Mouse (Mus musculus): Measurements from ENCODE around the gene Gabarap. TPM values are rescaled to one million over a fixed set of nuclear protein-coding genes. Genes with fewer than 3 reads are reported as not detected.
"Not testable (repeated sequence)": the region's sequence is repeated elsewhere in the genome, so short reads cannot be mapped to it uniquely, and the experiment has no call there.

Gene Gabarap
- total RNA-seq, 4 experiments from 2014 or later = 232 to 255 (median 246) TPM

DNA sequence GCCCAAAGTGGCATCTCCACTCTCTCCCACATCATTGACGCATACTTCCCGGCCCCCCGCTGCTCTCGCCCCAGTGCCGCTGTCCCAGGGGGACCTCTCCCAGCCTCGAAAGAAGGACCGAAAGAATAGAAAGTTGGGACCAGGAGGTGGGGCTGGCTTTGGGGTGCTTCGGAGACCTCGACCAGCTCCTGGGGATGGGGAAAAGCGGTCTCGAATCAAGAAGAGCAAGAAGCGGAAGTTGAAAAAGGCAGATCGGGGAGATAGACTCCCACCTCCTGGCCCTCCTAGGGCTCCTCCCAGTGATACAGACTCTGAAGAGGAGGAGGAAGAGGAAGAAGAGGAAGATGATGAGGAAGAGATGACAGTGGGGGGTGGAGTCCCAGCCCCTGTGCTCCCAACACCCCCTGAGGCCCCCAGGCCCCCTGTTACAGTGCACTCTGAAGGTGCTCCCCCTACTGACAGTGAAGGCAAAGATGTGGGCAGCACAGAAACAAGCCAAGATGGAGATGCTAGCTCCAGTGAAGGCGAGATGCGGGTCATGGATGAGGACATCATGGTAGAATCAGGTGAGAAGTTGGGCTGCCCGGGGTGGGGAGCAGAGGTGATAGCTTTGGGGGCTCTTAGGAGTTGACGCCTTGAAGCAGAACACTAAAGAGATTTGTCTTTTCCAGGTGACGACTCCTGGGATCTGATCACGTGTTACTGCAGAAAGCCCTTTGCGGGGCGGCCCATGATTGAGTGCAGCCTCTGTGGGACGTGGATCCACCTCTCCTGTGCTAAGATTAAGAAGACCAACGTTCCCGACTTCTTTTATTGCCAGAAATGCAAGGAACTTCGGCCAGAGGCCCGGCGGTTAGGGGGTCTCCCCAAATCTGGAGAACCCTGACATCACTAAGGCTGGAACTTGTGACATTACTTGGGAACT, 7.9 kb downstream of the Gabarap start:
- DNase-seq (ENCODE audit: low spot score in 2 of 2) = no peak

DNA sequence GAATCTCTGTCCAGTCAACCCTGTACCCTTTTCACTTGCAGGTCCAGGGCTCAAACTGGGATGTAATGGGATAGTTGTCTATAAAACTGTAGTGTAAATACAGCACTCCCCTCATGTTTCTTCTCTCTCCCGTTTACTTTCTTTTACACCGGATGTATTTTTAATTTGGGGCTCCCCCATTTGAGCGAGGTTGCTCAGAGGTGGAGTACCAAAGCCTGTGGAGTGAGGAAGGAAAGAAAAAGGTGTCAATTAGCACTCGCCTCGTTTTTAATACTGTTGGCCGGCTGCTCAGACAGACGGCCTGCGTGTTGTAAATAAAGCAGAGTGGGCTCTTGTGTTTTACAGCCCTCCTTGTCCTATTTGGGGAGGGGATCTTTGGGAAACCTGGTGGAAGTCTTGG, 8.7 kb downstream of the Gabarap start:
- no peak for DNase-seq (ENCODE audit: low spot score in 2 of 2)

GRCm38 (mm10) chr11:70000396-70000898, 9.5 kb downstream of the Gabarap start, which contains the start of gene Dvl2:
Gene Dvl2, plus strand, starts transcription at chr11:70000595.
- DNase-seq (ENCODE audit: low spot score in 2 of 2) = peak; percentile 89 to 92

DNA sequence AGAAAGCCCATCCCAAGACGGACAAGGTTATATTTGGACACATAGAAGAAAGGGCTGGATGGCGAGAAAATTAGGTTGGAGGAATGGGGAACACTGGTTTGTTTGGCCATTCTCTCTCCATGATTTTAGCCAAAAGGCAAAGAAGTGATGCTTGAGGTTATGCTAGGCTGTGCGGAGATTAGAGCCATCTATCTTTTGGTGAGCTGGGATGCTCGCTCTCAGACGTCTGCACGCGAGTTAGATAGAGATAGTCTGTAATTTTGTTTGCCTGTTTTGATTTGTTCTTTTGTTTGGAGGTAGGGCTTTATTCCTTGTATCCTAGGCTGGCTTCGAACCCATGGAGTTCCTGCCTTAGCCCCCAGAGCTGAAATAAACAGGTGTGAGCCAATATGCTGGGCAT, 10.2 kb downstream of the Gabarap start:
- DNase-seq (ENCODE audit: low spot score in 2 of 2) = no peak

DNA sequence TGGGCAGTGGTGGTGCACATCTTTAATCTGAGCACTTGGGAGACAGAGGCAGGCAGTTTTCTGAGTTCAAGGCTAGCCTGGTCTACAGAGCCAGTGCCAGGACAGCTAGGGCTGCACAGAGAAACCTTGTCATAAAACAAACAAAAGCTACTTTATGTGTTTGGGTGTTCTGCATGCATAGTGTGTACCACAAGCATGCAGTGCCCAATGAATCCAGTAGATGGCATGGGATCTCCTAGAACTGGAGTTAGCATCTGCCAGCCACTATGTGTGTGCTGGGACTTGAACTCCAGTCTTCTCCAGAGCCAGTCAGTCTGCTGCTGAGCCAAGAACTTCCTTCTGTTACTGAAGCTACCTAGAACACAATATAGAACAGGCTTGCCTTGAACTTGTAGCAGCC, 10.9 kb downstream of the Gabarap start:
- no peak for DNase-seq (ENCODE audit: low spot score in 2 of 2)

DNA sequence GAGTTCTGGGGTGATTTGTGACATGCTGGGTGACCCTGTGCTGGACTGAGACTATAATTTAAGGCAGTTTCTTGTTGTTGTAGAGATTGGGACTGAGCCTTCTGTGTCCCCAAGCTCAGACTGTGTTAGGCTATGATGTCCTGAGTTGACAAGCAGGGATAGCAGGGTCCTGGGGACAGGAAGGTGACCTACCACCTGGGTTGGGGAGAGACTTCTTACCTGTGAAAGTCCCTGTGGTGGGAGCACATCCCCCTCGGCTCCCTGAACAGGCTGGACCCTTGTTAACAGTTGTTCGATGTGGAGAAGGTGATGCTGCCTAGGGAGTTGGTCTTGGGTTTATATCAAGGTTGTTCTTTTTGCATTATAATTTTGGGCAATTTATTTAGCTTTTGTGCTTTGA, 11.5 kb downstream of the Gabarap start:
- DNase-seq (ENCODE audit: low spot score in 2 of 2) = no peak

GRCm38 (mm10) chr11:70005521-70005920, 14.6 kb downstream of the Gabarap start:
- DNase-seq (ENCODE audit: low spot score in 2 of 2) = no peak

- no peak for DNase-seq (ENCODE audit: low spot score in 2 of 2)
Observed at GRCm38 (mm10) chr11:70010033-70010432, 19.1 kb downstream of the Gabarap start.

GRCm38 (mm10) chr11:70010548-70010947, 19.6 kb downstream of the Gabarap start:
- DNase-seq (ENCODE audit: low spot score in 2 of 2) = no peak

DNA sequence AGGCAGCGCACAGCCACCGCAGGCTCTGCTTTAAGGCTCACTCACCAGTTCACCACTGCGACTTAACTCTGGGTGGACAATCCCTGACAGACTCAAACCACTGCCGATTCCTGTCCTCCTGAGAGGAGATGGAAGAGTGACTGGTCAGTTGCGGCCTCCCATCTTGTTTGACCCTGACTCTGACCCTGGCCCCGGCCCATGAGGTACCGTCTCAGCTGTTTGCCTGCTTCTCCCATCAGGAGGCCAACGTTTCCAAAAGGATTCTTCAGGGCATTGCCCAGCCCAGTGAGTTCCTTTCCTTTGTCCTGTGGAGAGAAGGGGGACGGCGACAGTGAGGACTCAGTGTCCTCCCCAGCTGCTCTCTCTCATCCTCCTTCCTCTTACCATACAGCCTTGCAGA, 20.0 kb downstream of the Gabarap start:
- no peak for DNase-seq (ENCODE audit: low spot score in 2 of 2)

DNA sequence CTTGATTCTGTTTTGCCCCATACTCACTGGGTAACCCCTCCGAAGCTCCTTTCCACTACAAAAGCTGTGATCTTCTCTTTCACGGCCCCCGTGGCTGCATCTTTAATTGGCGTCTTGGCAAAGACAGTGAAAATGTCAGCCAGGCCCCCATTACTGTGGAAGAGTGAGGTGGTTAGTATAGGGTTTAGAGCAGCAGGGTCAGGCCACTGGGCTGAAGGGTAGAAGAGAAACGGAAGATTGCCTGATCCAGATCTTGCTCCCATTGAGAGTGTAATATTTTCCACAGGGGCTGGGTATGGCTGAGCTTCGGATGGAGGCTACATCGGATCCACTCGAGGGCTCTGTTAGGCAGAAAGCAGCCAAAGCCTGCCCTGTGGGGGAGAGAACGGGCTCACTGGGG, 22.0 kb downstream of the Gabarap start:
- DNase-seq (ENCODE audit: low spot score in 2 of 2) = no peak

GRCm38 (mm10) chr11:70013408-70013807, 22.5 kb downstream of the Gabarap start:
- DNase-seq (ENCODE audit: low spot score in 2 of 2) = no peak

GRCm38 (mm10) chr11:70014051-70014450, 23.1 kb downstream of the Gabarap start:
- DNase-seq (ENCODE audit: low spot score in 2 of 2) = no peak

DNA sequence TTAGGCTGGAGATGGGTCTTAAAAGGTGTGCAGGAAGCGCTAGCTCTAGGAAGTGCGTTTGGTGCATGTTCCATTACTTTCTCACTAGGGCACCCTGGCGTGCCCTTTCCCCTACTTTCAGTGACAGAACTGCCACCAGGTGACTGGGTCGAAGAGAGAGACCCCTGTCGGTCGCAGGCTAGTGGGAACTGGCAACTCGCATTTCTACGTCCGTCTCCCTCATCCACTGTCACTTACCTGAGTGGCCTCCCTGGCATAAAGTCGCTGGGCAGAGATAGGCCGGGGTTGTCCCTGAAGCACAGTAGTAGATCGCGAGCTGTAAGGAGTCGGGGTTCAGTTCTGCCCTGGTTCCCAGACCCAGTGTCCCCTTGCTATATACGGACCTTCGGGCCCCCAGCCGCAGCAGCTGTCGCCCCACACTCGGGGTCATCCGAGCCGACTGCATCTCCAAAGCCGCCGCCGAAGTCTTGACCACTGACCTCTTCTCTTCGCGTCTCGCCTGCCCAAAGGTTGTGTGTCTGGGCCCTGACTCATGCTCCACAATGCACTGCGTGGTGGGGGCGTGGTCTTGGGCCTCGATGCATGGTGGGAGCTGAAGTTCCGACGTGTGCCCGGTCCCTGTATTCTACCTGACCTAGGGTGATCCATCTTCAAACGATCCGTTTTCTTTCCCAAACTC, 24.1 kb downstream of the Gabarap start, which contains the start of gene Acadvl:
Gene Acadvl (minus strand): TSS at position 532 of the 679 bp plus-strand sequence.
- peak; percentile 79 to 82 for DNase-seq (ENCODE audit: low spot score in 2 of 2)

DNA sequence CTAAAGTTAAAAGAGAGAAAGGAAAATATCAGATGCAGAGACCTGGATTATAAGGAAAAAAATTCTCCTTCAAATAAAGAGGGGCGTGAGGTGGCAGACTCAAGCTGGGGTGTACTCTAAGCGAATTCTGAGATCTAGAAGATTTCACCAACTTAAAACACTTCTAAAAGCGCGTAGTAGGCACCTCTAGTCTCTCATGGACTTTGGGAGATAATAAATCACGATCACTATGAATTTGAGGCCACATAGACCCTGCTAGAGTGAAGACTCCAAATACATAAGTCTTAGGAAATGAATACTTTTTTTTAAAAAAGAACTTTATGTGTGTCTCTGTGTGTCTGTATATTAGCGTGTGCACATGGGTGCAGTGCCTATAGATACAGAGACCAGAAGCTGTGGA, 24.7 kb downstream of the Gabarap start:
- no peak for DNase-seq (ENCODE audit: low spot score in 2 of 2)

DNA sequence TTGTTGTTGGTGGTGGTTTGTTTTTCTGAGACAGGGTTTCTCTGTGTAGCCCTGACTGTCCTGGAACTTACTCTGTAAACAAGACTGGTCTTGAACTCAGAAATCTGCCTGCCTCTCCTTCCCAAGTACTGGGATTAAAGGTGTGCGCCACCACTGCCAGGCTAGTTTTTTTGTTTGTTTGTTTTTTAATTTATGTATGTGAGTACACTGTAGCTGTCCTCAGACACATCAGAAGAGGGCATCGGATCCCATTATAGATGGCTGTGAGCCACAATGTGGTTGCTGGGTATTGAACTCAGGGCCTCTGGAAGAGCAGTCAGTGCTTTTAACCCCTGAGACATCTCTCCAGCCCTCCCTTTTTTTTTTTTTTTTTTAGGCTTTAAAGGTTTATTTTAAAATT, 25.2 kb downstream of the Gabarap start:
- not testable (repeated sequence) for DNase-seq (ENCODE audit: low spot score in 2 of 2)

DNA sequence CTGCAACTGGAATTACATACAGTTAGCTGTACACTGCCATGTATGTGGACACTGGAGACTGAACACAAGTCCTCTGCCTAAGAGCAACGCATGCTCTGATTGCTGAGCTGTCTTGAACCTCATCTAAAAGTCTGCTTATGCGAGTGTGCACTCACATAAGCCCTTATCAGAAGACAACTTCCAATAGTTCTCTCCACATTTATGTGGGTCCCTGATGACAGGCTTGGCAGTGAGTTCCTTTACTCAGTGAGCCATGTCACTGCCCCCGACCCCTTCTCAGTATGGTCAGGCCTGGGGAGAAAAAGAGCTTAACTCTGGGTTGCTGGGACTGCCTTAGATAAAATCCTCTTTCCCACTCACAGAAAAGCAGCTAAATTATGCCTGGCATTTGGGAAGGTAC, 25.7 kb downstream of the Gabarap start, which contains the start of gene Dlg4:
Gene Dlg4 (plus strand): TSS at position 274 of the 400 bp plus-strand sequence.
- DNase-seq (ENCODE audit: low spot score in 2 of 2) = no peak

GRCm38 (mm10) chr11:70017199-70017767, 26.3 kb downstream of the Gabarap start:
- no peak for DNase-seq (ENCODE audit: low spot score in 2 of 2)

- peak in 1 of 2 experiments; percentile 56 for DNase-seq (ENCODE audit: low spot score in 2 of 2)
Observed at GRCm38 (mm10) chr11:70018131-70018990, 27.4 kb downstream of the Gabarap start.

DNA sequence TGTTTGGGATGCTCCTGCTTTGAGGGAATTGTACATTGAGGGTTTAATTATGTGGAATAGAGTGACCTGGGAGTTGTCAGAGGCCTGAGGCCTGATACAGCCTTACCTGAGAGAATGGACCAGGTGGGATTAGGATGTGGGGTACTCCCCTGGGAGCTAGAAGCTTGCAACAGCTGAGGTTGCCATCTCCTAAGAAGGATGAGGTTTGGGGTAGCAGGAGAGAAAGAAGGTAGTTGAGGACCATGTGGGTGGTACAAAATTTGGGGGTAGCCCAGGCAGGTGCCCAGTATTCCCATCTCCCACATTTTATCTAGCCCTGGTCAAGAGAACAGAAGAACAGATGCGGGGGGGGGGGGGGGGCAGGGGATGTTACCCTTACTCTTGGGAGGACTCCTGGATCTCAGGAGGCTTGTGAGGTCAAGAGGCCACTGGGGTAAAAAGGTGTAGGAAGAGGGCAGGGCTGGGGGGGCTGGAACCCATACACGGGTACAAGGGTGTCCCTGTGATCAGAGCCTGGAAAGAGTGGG, 28.6 kb downstream of the Gabarap start:
- no peak for DNase-seq (ENCODE audit: low spot score in 2 of 2)
